Mouse (Mus musculus): ENCODE data around the gene Hoxa13.

DNA sequence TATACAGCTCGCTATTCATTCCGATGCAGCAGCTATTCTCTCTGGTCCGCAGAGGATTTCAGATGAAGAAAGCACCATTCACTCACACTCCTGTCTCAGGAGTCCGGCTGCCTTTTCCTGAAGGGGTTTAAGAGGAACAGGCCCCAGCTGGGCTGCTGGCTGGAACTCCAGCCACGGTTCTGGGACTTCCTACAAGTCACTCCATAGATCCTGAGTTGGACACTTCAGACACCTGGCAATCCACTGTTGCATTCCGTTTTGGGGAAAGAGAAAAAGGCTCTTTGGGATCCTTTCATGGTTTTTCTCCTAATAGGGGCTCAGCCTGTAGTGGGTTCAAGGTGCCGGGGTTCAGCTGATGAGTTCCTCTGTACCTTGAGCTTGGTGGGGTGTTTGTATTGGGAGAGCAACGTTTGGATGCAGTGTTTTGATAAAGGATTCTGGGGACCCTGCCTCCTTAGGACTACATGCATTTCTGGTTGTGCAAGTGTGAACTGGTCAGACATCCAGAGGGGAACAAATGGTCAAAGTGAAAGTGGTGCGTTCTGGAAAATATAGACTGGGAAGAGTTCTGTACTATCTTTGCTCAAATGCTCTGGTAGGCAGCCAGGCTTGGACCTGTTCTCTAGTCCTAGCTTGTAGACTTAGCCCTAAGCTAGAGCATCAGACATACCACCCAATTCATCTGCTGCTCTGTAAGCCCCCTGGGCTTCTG is 1.2 kb upstream of the Hoxa13 start:
- TF ChIP-seq POLR2A (IDR thresholded peaks at IDR 0.05; ENCODE audit: control insufficient read depth, extremely low read depth, insufficient read depth, low read length, poor library complexity) (no peak), CTCF (IDR thresholded peaks at IDR 0.05; ENCODE audit: borderline replicate concordance, control insufficient read depth, extremely low read depth, insufficient read depth, low read length, poor library complexity) (no peak)

All from thymus, adult 2 months (tissue).